Mouse (Mus musculus) hindlimb bud, embryonic 11.5 days (tissue): ENCODE measurements at regions not wholly inside any gene's neighbourhood (a gene's known extent, or its start where the extent isn't known, plus 50 kb on each side); places are given as distances from the start of the nearest gene placed in this dataset.
"Not testable (repeated sequence)": the region's sequence is repeated elsewhere in the genome, so short reads cannot be mapped to it uniquely, and the experiment has no call there.

Source experiments
- DNase-seq: peaks from one replicate; pipeline ENCODE4 v3.0.0-alpha.2; 2012; ENCODE audit warnings: low read depth, low spot score; ENCODE audit errors: extremely low spot score

DNA sequence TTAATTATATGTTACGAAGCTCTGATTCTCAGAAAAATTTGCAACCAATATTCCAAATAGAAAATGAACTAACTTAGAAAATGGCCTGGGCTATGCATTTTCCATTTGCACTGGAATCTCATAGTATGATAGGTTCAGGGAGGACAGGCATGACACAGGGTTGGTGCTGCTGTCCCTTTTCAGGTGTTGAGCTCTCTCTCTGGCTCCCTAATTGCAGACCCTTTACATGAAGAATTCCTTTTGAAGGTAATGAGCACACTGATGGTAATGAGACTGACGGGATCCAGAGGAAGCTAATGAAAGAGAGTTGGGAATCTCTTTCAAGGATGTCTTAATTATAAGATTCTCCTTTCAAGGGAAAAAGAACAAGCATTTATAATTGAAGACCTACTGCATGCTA lies 87.6 kb downstream of the Serpinb8 start:
- no peak for DNase-seq

DNA sequence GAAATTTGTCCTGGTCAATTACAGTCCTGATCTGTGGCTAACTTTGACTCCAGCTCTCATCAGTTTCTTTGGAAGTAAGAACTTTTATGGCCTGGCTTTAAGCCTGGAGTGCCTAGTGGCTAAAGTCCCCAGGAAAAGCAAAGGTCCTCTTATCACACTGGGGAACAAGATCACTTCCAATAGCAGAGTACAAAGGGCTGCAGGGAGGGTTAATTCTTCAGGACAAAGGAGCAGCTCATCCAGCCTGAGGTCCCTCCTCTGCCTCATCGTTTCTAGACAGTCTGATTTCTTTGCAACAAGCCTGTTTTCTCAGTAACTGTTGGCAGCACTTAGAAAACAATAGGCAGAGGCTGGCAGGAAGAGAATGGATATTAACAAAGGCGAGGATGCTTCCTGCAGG lies 107.1 kb downstream of the Serpinb8 start:
- no peak for DNase-seq

GRCm38 (mm10) chr1:107706108-107706548 lies 116.3 kb downstream of the Serpinb8 start:
- DNase-seq = no peak

DNA sequence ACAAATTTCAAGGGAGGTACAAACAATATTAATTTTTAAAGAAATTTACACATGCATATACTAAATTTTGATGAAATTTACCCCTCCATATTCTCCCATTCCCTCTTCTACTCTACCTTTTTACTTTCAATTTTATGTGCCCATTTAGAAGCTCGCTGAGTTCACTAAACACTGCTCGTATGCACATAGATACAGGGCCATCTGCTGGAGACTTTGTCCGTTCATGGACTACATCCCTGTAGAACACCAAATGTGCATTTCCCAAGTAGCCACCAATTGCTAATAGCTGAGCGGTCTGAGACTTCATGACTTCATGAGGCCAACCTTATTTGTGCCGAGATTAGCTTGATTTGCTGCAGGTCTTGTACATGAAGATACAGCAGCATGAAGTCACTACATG lies 118.8 kb downstream of the Serpinb8 start:
- no peak for DNase-seq

DNA sequence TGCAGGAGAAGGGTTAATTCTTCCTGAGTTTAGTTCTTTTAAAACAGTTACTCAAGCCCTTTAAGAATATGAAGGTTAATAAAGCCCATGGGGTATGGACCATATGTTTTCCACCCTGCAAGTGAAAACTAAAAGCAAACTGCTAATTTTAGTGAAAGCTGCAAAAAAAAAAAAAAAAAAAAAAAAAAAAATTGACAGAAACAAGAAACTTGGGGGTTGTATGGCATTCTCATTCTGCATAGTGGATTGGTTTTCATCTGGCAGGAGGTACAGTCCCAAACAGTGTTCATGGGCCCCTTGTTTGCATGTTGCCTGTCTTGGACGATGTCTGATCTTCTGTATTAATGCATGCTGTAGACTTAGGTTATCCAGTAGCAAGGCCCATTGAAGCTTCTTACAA lies 125.1 kb downstream of the Serpinb8 start:
- no peak for DNase-seq

DNA sequence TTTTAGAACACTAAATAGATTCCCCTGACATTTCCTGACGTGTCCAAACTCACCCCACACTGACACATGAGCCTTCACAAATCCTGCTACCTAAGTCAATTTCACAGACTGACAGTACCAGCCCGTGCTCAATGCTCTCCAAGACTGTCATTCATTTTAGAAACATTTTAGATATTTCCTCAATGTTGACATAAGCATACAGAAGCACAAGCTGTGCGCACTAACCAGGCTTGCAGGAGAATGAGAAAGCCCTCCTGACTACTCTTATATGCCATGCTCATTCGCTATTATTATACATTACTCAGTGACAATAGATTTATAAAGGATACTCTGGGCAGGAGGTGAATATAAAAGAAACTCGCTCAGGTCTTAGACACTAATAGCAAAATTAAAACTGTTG lies 129.5 kb downstream of the Serpinb8 start:
- DNase-seq = no peak

DNA sequence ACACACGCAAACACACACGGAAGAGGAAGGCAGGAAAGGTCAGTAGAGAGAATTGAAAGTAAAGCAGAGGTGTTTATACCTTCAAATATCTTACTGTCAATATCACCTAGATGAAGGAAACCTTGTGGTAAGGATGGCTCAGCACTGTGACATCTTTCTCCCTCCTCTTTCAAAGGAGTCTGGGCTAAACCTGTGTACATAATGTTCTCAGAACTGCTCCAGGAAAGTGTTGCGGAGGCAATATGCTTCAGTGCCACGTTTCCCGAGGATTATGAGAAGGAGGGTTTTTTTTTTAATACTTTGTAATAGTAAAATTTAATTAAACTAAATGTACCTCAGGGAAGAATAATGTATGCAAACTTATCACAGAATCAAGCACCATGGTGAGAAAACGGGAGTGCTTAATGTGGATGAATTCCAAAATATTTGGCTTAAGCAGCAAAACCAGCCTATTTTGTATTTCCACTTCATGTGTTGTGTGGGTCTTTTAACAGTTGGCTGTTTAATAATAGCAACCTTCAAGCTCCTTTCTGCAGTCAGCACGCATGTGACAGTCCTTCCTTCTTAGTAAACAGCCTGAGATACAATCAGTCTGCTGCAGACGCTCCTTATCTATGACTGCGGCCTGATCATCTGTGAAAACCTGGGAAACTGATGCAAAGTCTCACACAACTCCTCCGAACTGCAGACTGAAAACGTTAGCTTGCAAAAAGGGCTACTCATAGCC lies 138.5 kb downstream of the Serpinb8 start:
- no peak for DNase-seq

DNA sequence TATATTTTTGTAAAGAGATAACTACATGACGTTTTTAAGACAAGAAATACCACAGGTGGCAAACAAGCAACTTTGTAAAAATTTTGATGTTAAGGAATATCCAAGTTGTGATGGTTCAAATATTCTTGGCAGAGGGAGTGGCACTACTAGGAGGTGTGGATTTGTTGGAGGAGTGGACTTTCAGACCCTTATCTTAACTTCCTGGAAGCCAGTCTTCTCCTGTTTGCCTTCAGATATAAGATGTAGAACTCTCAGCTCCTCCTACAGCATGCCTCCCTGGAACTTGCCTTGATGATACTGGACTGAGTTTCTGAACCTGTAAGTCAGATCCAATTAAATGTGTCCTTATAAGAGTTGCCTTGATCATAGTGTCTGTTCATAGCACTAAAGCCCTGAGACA lies 175.5 kb downstream of the Serpinb8 start:
- DNase-seq = no peak

DNA sequence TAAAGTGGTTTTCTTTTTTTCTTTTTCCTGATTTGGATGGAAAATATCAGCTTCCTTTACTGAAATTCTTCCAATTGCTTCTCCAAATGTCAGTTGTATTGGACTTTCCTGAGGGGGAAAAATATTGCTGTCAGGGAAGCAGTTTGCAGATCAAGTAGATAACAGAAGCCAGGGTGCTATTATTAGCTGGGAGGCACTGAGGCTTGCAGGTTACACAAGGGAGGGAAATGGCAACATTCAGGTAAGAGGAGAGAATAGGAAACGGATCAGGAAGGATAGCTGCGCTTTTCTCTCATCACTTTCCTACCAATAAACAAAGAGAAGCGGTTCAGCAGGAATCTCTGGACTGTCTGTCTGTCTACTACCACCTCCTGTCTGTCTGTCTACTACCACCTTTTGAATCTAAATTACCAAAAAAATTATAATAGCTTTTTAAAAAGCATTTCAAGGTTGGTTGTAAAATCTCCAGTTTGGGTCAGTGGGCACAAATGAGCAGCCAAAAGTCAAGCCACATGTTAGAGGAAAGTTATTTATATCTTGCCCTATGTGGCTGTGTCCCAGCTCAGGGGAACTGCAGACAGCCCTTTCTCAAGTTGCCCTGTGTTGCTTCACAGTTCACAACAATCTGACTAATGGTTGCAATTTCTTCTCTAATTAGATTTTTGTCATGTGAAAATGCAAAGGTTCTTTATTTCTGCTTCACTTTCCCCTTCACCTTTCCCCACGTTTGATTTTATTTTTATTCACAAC lies 177.6 kb downstream of the Serpinb8 start:
- DNase-seq = no peak

DNA sequence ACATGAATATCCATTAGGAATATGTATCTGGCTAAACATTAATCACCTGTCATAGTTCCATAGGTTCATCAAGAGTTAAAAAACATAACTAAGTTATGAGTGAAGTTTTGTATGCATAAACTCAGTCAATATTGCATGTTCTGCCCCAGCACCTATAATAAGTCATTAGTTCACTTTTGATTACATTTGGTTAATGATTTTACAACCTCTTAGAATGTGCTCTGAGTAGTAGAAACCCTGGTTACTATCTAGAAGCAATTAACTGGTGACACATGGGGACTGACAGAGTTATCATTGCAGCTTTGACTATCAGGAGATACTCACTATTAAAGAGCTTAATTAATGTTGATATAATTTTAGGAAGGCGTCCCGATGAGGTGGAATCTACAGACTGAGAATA lies 183.2 kb downstream of the Serpinb8 start:
- DNase-seq = no peak

DNA sequence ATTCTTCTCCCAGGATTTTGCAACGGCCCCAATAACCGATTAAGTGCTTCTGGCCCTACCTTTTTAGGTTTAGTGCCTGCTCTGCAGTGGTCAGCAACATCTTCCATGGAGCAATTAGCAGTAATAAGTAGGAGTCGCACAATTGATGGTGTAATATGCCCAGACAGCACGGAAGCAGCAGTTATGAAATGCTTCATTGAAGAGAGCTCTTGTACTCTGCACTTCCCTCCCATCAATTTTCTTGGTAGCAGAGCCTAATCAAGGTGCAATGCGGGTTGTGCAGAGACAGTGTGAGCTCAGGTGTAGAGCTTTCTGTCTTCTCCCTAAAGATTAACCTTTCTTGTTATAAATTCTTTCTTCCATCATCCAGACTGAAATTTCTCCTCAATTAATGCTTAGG lies 193.3 kb downstream of the Serpinb8 start:
- no peak for DNase-seq

- DNase-seq = no peak
Observed at GRCm38 (mm10) chr1:107805823-107806222, 216.0 kb downstream of the Serpinb8 start.

GRCm38 (mm10) chr1:107807367-107807766 lies 217.6 kb downstream of the Serpinb8 start:
- DNase-seq = not testable (repeated sequence)

- DNase-seq = no peak
Observed at GRCm38 (mm10) chr1:107811136-107811535, 221.3 kb downstream of the Serpinb8 start.

DNA sequence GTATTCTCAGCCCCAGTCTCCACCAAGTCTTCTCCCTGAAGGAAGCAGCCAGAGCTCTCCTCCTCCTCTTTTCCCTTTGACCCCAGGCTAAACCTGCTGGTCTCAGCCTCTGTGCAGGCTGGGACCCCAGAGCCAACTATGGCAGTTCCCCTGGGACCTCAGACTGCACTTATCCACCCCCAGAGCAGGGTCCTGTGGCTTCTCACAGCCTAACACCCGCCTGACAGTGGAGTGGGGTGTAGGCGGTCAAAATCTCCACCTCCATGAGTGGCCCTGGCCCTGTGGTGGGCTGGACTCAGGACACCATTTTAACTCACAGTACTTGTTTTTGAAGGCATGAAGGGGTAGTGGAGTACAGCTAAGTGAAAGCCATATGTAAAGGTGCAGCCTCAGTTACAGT lies 222.1 kb downstream of the Serpinb8 start:
- no peak for DNase-seq

GRCm38 (mm10) chr1:107837877-107838276 lies 248.1 kb downstream of the Serpinb8 start:
- DNase-seq = no peak

GRCm38 (mm10) chr1:107852386-107852785 lies 262.6 kb downstream of the Serpinb8 start:
- no peak for DNase-seq

DNA sequence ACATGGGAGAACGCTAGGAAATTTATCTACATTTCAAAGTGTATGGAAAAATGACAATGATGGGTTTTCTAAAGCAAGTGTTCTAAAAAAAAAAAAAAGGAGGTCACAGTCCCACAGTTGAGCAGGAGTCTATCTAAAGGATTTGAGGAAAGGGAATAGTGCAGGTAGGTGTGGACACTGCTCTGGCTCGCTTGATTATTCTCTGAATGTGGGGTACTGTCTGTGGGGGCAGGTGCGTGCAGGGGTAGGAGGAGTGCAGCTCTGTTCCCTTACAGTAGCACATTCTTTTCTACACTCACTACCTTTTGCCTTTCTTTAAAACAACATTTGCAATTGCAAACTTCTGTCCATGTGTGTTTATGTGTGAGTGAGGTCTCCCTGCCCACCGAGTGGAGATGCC lies 263.2 kb downstream of the Serpinb8 start:
- DNase-seq = no peak

DNA sequence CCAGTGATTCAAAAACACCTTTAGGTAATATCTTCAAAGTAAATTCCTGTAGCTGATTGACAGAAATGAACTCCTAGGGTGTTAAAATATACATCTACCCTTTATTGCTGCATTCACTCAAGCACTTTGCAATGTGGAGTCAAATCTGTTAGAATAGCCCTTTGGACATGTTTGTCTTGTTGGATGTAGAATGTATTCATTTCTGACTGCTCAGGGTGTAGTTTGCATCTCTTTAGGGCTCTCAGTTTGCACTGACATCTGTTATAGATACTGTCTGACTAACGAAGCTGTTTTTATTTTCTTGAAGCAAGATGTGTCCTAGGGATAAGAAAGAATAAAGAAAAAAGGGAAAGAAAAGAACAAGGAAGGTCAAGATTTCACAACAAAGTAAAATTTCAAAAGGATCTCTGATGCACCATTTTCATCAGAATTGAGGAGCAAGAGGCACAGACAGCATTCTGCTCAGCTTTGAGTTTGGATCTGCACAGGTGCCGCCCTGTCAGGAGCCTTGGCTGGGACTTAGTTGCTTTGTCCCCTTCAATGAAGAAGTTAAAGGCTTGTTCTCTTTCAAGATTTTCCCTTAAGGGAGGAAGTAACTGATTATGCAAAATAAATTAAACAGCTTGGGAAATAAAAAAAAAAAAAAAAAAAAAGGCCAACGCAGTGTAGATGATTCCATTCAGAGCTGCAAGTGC lies 308.1 kb downstream of the Serpinb8 start:
- no peak for DNase-seq

GRCm38 (mm10) chr1:107899261-107899660 lies 309.5 kb downstream of the Serpinb8 start:
- DNase-seq = no peak

- DNase-seq = no peak
Observed at GRCm38 (mm10) chr1:107900449-107900848, 310.6 kb downstream of the Serpinb8 start.

DNA sequence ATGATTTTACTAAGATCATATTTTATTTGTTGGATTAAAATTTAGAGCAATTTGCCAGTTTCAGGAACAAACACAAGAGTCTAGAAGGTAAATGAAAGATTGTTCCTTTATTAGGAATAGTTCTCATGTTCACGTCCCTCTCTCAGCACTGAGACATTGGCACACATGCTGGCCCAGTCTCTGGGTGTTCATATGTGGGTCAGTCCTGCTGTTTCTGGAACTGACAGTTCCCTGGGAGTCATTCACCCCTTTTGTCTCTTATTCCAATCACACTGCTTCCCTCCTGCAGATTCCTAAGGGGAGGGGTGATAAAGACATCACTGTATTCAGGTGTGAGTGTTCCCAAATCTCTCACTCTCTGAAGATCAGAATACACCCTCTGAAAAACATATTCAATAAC lies 311.1 kb downstream of the Serpinb8 start:
- DNase-seq = no peak
